11 mouse cellular contexts compared by ENCODE assay signal in the genomic region with DNA sequence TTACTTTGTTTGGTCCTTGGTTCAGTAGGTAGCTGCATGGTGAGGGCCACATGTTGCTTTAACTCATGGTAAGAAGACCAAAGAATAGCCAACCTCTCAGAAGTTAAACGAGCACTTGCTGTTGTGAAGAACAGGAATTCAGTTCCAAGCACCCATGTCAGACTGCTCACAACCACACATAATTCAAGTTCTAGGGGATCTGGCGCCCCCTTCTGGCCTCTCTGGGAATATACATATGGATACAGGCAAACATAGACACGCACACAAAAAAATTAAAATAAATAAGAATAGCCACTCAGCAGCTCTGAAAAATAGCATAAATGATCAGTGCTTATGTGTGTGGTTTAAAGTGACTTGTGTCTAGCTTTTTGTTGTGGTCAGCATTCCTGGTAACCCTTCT. TPM values are rescaled to one million over a fixed set of nuclear protein-coding genes. Genes with fewer than 3 reads are reported as not detected.
A peak's percentile ranks its signal among the peaks of the same experiment; 100 is the strongest.
DNase-seq lines count a peak whose midpoint lies in the region; TF ChIP-seq lines count a peak whose summit lies in the region.
"Had no signal": no experiment of that assay in that cellular context is flagged by ENCODE, and none has a peak within 500 bp of the region (broad histone marks: within the 10 kb centered on the region; RNA-seq: fewer than 3 reads in every experiment).

No protein-coding gene starts in this region.

- peak; percentile 54 for TF ChIP-seq CTCF in gastrocnemius, adult 2 months (IDR thresholded peaks at IDR 0.05)

- H3K4me3 ChIP-seq in gastrocnemius, adult 2 months = no peak overlapping the region
- H3K4me3 ChIP-seq: embryonic facial prominence, embryonic 12.5 days had no signal

- intact Hi-C loops in gastrocnemius, adult 2 months (cut with DNase I) = loop anchor here (2.0 kb wide), 1 partner anchor 91 kb away; no protein-coding TSS in a partner anchor

- H3K27ac ChIP-seq in gastrocnemius, adult 2 months = 0 out of 2 replicates have a peak overlapping the region, but pooled peaks have one; percentile 35
- H3K27ac ChIP-seq: embryonic facial prominence, embryonic 12.5 days had no signal

- DNase-seq in gastrocnemius, adult 2 months = no peak
- no peak for DNase-seq in gastrocnemius, postnatal 25 days
- peak; percentile 15 for DNase-seq in lung, postnatal 10 days
- no peak for DNase-seq in lung, postnatal 25 days (ENCODE audit: low spot score)
- DNase-seq in c-Kit-negative CD71-positive TER-119-positive erythroid progenitor cells, embryonic 14.5 days (ENCODE audit: low read depth, low spot score) = peak; percentile 0
- peak; percentile 11 to 25 for DNase-seq in thymus, postnatal 36 days
- DNase-seq in left cerebral cortex, adult 8-10 months (ENCODE audit: low spot score in 2 of 2) = no peak
- no peak for DNase-seq in cerebellum, adult 8-10 months
- DNase-seq: heart, postnatal 10 days had no signal

RNA-seq across cellular contexts. Expression of a gene that starts 0.9 kb away (rescaled TPM):
- not detected for total RNA-seq in gastrocnemius, adult 2 months (2021)
- not detected for total RNA-seq in gastrocnemius, postnatal 25 days (2021)
- total RNA-seq in left cerebral cortex, adult 8-10 months (2022) = 1 to 10 TPM in 1 of 4 experiments, under 1 TPM in 2, not detected in 1; 0.63 to 1.0 (median 0.68) TPM
- total RNA-seq: heart, postnatal 10 days; neutrophil, adult 5-6 weeks had no signal

RNA-seq across cellular contexts. Expression of a gene that starts 47.3 kb away (rescaled TPM):
- total RNA-seq in gastrocnemius, adult 2 months (2021) = 10 to 100 TPM; 61.7 to 78.6 TPM
- 10 to 100 TPM; 61.8 to 69.2 TPM for total RNA-seq in gastrocnemius, postnatal 25 days (2021)
- total RNA-seq in left cerebral cortex, adult 8-10 months (2022) = 100 to 1,000 TPM in 3 of 4 experiments, 10 to 100 TPM in 1; 97.5 to 104 (median 102) TPM

RNA-seq across cellular contexts. Expression of a gene that starts 48.9 kb away (rescaled TPM):
- 10 to 100 TPM; 37.8 to 52.6 TPM for total RNA-seq in gastrocnemius, adult 2 months (2021)
- 10 to 100 TPM; 34.3 to 44.3 TPM for total RNA-seq in gastrocnemius, postnatal 25 days (2021)
- total RNA-seq in left cerebral cortex, adult 8-10 months (2022) = 1 to 10 TPM in 2 of 4 experiments, under 1 TPM in 2; 0.78 to 1.3 (median 1.0) TPM

Comparison
In these comparisons a context has a peak if more than half of its experiments do, and no peak if none do; other contexts are left out.
1. DNase-seq: peak in lung, postnatal 10 days (single experiment), c-Kit-negative CD71-positive TER-119-positive erythroid progenitor cells, embryonic 14.5 days (single experiment) and thymus, postnatal 36 days (2 of 2); none in gastrocnemius, adult 2 months (single experiment), gastrocnemius, postnatal 25 days (single experiment), lung, postnatal 25 days (single experiment), left cerebral cortex, adult 8-10 months (0 of 2) and cerebellum, adult 8-10 months (single experiment).
2. RNA of a gene that starts 48.9 kb away (total RNA-seq): 37.8 to 52.6 TPM in gastrocnemius, adult 2 months and 34.3 to 44.3 TPM in gastrocnemius, postnatal 25 days; 0.78 to 1.3 TPM in left cerebral cortex, adult 8-10 months; every median in the first group is over 10 times any median in the second.